Mouse (Mus musculus) kidney, adult 2 months (tissue): ENCODE data around the gene Fpr1.

Source experiments
- CTCF ChIP-seq: fragments of 200-500 bp; conservative IDR thresholded peaks from 2 replicates; pipeline ENCODE4 v1.5.1; 2011; ENCODE audit warnings: low read depth, mild to moderate bottlenecking, control low read depth, low read length, moderate library complexity, mixed read lengths; ENCODE audit not compliant: insufficient read depth, insufficient read length
- POLR2A ChIP-seq: fragments of 200-500 bp; IDR thresholded peaks from one replicate; pipeline ENCODE4 v1.6.1; 2011; ENCODE audit warnings: low read depth, low read length, control low read depth

DNA sequence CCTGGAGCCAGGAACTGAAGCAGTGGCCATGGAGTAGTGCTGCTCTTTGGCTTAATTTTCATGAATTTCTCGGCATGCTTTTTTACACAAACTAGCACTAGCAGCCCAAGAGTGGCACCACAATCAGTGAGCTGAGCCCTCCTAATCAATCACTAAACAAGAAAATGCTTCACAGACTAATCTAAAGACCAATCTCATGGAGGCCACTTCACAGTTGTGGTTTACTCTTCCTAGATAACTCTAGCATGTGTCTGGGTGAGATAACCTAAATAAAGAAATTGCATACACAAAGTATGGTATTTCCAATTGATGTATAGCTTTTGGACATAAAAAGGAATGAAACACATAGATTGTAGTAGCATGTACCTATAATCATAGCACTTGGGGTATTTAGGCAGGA, 4.4 kb downstream of the Fpr1 start:
- TF ChIP-seq POLR2A: no peak
- no peak for TF ChIP-seq CTCF
